Mouse (Mus musculus) spleen, postnatal 4 days (tissue): ENCODE data around the gene Tarbp1.

Experiments
- DNase-seq, 2 experiments: peaks; one replicate each; pipeline ENCODE4 v3.0.0; 2022; ENCODE audit warnings: low spot score in 2 of 2

Tarbp1 gene

DNA sequence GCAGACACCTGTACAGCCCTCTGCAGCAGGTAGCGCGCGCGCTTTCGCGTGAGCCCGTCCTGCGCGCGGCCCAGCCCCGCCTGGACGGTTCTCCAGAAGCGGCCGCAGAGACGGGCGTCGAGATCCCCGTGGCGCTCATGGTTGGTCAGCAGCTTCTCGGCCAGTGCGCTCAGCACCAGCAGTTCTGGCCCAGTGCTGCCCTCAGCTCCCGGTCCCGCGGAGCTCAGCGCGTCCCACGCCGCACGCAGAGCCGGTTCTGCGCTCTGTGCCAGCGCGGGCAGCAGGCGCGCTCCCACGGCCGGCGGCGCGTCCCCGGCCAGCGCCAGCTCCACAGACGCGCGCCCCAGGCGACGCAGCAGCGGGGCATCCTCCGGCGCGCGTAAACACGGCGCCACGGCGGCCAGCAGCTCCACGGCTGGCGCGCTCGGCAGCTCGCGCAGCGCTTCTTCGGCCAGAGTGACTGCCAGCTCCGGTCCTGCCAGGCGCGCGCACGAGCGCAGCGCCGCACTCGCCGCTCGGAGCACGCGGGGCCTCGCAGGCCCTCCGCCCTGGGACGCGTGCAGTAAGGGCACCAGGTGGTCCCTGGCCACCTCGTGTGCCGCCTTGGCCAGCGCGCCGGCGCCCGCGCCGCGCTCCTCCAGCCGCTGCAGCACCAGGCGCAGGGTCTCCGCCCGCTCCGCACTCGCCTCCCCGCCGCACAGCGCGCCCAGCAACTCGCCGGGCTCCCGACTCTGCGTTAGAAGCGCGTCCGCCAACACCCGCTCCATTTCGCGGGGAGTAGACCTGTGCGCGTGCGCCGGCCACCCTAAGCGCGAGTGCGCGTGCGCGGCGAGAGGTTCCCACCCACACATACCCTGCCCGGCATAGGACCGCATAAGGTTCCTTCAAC, at the start of gene Tarbp1:
Gene Tarbp1, minus strand, starts transcription at position 767 of the 889 bp plus-strand sequence.
- DNase-seq = peak; percentile 84 to 94

DNA sequence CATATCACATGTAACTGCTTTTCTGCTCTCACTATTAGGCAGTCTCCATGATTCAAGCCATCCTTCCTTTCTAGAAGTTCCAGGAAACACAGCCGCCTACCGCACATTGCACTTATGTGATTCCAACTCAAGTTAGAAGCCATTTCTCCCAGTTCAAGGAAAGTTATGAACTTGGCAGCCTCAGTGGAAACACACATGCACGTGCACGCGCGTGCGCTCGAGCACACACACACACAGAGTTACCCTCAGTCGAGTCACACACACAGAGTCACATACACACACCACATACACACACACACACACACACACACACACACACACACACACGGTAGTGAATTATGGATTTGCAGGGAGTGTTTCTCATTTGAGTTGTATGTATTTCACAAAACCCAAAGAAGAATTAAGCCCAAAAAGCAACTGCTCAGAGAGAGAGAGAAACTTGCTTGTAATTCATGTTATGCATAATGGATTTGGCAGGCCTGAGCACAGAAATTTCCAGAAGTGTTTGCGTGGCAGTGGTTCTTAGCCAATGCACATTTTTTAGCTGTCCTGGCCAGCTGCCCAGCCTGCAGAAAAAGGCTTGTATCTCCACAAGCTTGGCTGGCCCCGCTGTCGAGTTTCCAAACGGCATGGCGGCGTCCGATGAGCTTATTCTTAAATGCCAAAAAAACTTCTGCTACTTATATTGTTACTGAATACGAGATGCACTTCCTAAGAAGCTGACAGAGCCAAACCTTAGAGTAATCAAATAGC, 49.5 kb upstream of the Tarbp1 start:
- no peak for DNase-seq

DNA sequence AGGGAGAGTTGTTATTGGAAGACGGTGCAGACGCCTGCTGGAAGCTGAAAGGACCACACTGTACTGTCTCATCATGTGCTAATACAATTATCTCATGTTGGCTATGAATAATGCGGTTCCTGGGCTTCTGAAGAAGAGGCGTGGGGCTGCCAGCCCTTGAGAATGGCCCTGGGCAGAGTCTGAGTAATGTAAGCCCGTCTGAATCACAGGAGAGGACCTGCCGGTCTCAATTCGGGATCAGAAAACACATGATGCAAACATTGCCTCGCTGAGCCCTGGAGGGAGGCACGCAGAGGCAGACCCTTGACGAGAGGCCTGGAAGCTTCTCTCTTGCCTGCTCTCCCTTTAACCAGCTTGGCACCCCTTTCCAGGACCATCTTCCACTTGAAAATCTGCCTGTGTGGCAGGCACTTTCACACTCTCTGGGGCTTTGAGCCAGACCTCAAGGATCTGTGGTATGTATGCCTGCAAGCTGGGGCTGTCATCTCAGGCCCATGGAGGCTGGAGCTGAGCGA, 48.3 kb upstream of the Tarbp1 start:
- DNase-seq = no peak

DNA sequence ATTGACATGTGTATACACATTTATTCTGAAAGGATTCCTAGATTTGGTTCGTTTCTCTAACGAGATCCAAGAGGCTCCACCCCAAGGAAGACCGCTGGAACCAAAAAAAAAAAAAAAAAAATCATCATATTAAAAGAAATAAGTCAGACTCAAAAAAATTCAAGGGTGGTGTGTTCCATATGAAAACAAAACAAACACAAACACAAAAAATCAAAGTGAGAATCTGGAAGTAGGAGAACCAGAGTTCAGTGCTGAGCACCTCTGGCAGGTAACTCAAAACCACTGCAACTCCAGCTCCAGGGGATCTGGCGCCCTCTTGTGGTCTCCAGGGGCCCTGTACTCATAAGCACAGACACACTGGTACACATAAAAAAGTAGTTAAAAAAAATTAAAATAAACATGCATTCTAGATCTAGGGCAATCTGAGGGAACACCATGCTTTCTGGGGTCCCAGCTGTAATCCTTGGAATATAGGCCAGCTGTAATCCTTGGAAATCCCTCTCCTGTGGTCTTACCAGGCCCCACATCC, 44.6 kb upstream of the Tarbp1 start:
- no peak for DNase-seq

DNA sequence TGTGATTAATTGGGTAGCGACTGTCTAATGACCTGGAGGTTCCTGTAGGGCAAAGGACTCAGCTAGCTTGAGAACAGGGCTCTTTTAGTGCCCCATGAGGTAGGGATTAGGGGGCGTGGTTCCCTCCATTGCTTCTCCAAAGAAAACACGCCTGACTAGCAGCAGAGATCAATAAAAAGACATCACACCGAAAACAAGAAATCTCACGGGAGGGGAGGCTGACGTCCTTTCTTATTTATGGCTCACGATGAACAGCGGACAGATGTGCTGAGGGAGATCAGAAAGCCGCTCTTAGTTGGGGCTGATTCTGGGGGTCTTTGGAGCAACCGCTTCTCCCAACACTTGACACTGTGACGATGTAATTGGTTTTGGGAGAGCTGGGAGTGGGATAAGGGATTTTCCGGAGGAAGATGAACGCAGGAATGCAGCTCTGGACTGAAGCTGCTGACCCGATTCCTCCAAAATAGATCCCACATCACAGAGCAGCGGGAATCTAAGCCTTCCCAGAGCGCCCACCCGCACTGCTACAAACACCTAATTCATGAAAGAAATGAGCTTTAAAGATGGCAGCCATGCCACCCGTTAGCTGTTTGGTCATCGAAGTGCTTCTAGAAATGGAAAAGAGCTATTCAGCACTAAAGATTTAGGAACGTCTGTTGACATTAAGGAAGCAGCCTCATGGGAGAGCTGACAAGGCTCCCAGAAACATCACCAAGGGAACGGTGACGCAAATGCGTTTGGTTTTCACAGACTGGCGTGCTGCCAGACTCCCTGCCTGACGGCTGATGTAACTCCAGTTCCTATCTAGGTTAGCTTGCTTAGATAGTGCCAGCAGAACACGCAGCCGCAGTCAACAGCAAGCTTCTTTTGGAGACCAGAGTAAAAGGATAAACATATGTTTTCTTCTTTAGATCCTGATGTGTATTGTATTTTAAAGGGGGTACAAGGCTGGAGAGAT, 42.0 kb upstream of the Tarbp1 start:
- DNase-seq = peak; percentile 70 to 80

DNA sequence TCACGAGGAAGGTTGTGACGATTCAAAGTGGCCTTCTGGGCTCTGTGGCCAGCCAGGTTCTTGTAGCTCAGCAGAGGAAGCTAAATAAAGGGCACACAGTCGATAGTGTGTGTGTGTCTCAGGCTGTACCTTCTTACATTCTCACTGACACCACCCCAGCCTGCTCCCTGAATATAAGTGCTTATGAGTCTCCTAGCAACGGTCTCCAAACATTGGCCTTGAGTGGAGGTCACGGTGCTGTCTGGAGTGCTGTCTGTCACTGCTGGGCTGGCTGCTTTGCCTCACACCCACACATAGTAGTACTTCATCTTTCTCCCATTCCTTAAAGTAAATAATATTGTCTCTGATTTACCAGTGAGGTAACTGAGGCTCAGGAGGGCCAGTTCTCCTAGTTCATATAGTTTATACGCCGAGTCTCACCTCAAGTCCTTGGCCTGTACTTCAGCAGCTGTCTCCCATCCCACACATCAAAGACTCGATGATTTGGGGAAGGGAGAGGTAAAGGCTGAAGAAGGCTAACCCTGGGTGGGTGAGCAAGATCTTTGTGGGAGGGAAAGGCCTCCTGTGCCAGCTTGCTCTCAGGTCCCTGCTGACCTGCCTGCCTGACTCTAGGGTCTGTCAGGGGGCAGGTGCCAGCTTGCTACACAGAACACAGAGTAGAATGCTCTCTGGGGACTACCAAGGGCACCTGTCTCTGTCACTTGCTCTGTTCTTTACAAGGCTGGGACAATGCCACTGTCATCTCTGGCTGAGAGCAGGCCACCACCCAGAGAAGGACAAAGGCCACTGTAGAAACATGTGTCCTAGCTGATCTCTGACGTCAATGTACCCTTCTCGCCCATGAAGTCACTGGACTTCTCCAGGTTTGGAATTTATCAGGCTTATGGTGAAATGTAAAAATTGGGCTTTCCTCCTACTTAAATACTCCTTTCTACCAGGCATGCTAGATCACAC, 39.4 kb upstream of the Tarbp1 start:
- no peak for DNase-seq

DNA sequence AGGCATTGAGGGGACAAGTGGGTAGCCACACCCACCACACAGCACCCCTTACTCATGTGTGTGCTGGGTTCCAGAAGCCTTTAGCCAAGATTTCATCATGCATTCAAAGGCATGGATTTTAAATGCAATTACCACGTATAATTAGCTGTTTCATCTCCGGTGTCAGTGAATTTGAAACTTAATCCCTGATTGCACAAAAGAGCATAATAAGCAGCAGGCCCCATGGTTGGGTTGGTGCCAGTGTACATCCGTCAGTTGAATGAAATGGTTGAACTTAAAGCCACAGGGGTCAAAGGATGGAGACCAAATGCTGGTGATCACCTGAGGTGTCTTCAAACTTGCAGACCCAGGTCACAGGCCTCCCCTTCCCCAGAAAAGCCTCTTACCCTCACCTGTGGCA, 36.0 kb upstream of the Tarbp1 start:
- DNase-seq = no peak

DNA sequence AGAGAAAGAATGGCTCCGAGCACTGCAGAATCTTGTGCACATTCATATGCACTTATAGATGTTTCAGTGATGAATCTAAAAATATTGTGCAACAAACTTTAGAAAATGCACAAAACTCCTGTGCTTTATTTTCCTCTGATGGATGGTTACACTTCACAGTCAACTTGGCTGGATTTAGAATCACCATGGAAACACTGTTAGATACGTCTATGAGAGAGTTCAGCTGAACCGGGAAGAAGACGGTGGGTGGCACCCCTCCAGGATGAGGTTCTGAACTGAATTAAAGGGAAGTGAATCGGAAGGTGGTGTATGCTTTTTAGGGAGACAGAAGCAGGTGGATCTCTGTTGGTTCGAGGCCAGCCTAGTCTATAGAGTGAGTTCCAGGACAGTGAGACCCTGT, 34.8 kb upstream of the Tarbp1 start:
- no peak for DNase-seq

DNA sequence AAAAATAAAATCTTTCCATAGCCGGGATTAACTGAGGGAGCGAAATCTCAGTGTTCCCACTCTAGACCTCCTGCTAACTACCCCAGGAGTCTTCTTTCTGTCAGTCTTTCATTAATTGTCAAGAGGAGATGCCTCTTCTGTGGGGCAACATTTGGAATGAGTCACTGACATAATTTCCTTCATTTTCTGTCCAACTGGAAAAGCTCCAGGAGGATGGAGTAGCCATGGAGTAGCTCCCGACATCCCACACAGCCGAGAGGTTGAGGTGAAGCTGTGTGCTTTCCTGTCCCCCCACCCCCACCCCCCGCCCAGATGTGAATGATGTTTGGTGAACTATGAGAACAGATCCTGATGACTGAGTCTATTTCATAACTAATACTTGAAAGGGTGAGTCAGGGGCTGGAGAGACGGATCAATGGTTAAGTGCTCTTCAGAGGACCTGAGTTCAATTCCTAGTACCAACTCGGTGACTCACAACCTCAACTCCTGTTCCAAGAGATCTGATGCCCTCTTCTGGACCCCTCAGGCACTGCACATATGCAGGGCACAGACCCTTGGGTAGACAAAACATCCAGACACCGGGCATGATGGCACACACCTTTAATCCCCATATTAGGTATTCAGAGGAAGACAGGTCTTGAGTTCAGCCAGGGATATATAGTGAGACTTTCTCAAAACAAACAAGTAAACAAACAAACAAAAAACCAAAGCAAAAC, 34.2 kb upstream of the Tarbp1 start:
- no peak for DNase-seq

DNA sequence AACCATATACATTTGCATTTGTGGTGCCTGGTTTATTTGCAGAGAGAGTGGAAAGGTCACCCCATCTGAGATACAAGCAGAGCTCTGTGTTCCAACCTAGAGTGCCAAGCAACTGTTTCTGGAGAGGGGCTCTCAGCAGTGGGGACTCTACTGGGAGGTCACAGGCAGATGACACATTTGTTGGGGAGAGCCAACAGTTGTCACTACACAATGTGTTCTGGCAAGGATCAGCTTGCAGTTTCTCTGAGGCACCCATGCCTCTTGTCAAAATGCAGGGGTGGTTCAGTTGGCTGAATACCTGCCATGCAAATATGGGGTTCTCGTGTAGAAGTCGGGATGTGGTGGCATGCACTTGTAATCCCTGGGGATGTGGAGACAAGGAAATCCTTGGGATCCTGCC, 33.4 kb upstream of the Tarbp1 start:
- no peak for DNase-seq

DNA sequence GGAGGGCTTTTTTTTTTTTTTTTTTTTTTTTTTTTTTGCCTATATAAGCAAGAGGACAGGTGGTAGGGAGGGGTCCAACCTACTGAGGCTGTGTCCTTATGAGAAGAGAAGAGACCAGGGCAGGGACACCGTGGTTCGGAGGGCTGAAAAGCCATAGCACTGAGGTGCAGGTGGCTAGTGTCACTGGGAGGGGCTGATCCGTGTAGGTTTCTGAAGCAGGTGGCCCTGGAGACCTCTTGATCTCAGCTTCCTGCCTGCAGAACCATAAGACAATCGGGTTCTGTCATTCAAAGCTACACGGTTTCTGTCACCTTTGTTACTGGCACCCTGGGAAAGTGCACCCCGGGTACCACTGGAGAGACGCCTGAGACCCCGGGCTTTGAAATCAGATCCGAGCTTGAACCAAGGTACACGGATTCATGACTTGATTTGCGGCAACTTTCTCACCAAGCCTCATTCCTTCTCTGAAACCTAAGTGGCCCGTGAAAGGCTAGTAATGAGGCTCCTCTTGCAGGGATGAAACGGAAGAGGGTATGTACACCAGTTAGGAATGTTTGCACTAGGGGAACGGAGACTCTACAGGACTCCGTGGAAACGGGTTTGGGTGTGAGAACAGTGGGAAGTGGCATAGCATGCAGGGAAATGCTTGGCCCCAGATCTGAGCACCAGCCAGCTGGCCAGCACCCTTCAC, 29.8 kb upstream of the Tarbp1 start:
- DNase-seq = no peak

DNA sequence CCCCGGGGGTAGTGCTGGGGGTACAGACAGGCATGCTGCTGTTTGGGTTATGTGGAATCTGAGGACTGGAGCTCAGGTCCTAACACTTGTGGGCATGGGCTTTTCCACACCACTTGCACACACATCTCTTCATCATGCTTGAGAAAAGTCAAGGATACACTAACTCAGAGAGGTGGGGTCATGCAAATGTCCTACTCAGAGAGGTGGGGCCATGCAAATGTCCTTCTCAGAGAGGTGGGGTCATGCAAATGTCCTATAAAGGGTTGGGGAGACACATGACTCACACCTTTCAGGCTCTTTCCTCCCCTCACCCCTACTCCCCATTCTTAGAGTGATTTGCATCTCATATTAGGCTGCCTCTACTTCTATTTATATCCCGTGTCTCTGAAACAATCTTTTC, 27.9 kb upstream of the Tarbp1 start:
- no peak for DNase-seq

DNA sequence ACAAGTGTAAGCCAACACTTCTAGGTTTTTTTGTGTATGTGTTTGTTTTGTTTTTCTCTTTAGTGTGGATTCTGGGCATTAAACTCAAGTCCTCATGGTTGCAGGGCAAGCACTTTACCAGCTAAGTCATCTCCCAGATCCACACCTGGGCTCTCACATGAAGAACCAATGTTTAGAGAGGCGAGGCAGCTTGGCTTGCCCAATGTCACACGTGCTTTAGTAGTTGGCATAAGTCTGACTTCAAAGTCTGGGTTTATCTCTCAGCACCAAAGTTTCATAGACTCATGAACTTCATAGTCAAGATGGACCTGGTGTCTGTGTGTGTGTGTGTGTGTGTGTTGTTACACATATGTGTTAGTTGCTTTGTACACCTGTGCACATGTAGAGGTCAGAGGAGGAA, 24.5 kb upstream of the Tarbp1 start:
- no peak for DNase-seq

DNA sequence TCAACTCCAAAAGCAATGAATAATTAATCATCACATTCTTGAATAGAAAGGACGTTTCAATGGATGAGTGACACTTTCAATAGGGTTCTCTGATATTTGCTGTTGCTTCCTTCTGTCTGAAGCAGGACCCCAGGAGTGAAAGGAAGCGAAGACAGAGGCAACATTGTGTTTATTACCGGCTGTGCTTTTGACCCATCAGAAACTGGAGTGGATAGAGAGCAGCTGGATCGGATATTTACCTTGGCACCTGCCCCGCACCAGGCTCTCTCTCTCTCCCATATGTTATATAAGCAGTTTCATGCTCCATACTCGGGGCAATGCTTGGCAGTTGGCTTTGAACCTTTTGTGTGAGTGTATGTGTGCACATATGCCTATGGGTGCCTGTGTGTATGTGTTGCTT, 23.6 kb upstream of the Tarbp1 start:
- no peak for DNase-seq

DNA sequence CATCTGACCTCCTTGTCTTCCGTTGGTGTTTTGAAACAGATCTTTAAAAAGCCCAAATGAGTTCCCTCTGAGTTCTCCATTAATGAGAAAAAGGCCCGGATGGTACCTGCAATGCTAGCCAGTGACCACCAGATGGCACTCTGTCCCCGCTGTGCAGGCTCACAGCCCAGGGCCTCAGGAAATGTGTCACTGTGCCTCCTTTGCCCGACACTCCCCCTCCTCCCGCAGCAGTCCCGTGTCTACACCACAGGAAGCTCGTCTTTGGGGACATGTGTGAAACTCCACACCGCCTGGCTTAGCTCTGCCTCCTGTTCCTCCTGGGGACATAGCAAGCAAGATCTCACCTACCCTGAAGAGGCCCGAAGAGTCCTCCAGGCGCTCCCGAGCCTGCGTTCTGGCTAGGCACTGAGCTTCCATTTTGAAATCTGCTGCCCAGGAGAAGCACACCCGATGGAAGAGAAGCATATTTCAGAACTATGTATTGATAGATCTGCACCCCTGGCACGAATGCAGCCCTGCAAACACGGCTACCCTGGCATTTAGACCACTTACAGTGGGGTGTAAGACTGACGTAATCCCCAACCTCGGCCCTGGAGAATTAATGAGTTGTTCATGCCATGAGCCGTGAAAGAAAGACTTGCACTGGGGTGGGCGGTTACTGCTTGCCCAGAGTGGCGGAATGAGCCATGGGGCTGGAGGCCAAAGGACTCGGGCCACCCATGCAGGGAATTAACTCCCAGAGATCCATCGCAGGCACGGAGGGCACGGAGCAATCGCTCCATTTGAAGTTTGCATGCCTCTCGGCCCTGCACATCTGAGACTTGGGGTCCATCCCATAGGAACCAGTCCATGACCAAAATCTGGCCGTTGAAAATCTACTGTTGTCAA, 22.9 kb upstream of the Tarbp1 start:
- peak; percentile 82 to 93 for DNase-seq

DNA sequence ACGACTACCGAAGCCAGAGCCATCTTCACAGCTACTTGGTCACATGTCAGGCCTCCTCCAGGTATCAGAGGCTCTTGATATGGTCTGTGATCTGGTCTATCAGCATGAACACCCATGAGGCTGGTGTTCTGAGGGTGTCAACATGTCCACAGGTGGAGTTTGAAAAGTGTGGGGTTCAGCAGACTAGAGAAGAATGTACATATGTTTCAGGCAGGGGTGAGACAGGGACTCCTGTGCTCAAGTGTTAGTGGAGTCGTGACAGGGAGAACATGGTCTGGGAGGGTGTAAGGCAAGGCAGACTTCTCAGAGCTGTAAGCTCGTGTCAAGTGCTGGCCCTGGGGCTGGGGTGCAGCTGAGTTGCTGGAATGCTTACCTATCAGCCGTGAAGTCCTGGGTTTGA, 22.1 kb upstream of the Tarbp1 start:
- no peak for DNase-seq

DNA sequence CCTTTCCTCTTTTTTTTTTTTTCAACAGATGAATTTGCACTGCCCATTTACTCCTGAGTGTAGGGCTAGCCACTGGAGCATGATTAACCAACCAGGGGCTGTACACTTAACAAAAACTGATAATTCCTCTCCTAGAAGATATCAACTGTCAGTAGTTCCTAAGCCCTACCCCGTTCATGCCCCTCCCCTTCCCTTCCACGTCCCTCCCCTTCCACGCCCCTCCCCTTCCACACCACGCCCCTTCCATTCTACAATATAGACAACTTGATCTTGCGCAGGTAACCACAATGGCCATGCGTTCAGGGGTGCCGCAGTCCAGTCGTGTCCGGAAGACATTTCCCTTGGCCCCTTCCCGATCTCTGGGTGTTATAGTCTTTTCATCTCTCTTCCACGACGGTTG, 20.6 kb upstream of the Tarbp1 start:
- DNase-seq = no peak
